Mouse (Mus musculus) heart, adult 2 months (tissue): ENCODE data around the gene Gm42372. TPM values are rescaled to one million over a fixed set of nuclear protein-coding genes. Genes with fewer than 3 reads are reported as not detected.
"Not testable (repeated sequence)": the region's sequence is repeated elsewhere in the genome, so short reads cannot be mapped to it uniquely, and the experiment has no call there.

Source experiments
- DNase-seq, 2 experiments: peaks; one replicate each; pipeline ENCODE4 v3.0.0; 2021
- H3K27ac ChIP-seq: fragments of 200-600 bp; 2 replicates; pipeline ENCODE4 v1.8.1; 2022
- H3K27me3 ChIP-seq: fragments of 200-500 bp; 2 replicates; pipeline ENCODE4 v1.6.1; 2012; ENCODE audit warnings: mild to moderate bottlenecking, low read length, inconsistent platforms, mixed read lengths; ENCODE audit not compliant: control insufficient read depth, insufficient read depth
- H3K36me3 ChIP-seq: fragments of 200-500 bp; 2 replicates; pipeline ENCODE4 v1.6.1; 2012; ENCODE audit warnings: low read length, inconsistent platforms; ENCODE audit not compliant: control insufficient read depth, insufficient read depth
- H3K4me1 ChIP-seq: fragments of 200-500 bp; 2 replicates; pipeline ENCODE4 v1.6.1; 2011; ENCODE audit warnings: low read length; ENCODE audit not compliant: control insufficient read depth, insufficient read depth
- H3K4me3 ChIP-seq: fragments of 200-600 bp; 2 replicates; pipeline ENCODE4 v1.8.1; 2022
- H3K79me2 ChIP-seq: fragments of 200-500 bp; replicated peaks from 2 replicates; pipeline ENCODE4 v1.6.1; 2012; ENCODE audit warnings: mild to moderate bottlenecking, inconsistent platforms, low read length, moderate library complexity, mixed read lengths; ENCODE audit not compliant: control insufficient read depth, insufficient read depth
- H3K9ac ChIP-seq: fragments of 200-500 bp; 2 replicates; pipeline ENCODE4 v1.6.1; 2012; ENCODE audit warnings: low read depth, mild to moderate bottlenecking, control low read depth, inconsistent platforms, low read length, mixed read lengths
- CTCF ChIP-seq: fragments of 200-600 bp; IDR thresholded peaks from 2 replicates; pipeline ENCODE4 v1.8.1; 2022; ENCODE audit warnings: antibody characterized with exemption, mild to moderate bottlenecking, moderate library complexity
- EP300 ChIP-seq: fragments of 200-500 bp; IDR thresholded peaks from 2 replicates; pipeline ENCODE4 v1.6.1; 2011; ENCODE audit warnings: low read depth, low read length, control low read depth; ENCODE audit not compliant: insufficient read depth
- POLR2A ChIP-seq: fragments of 200-500 bp; IDR thresholded peaks from 2 replicates; pipeline ENCODE4 v1.6.1; 2011; ENCODE audit warnings: mild to moderate bottlenecking, low read depth, low read length, control low read depth; ENCODE audit not compliant: insufficient read depth
- WGBS: fragments of 180-500 bp; shearing (Covaris S2); methylation state at CpG from one replicate; pipeline ENCODE4 v1.1.7; 2018; 5-methylcytosine and 5-hydroxymethylcytosine counted together
- intact Hi-C: fragments of 180-260 bp; cut with DNase I; formaldehyde crosslinking; loops from one replicate; pipeline ENCODE4 v1.15.1; 2025
- polyA plus RNA-seq: library from polyadenylated mRNA; depleted of rRNA; stranded (reverse); fragments of >200 nt; gene quantifications from 2 replicates; pipeline ENCODE4 v1.2.3, GENCODE M21; 2012
- total RNA-seq, 2 experiments: library from RNA; stranded (reverse); gene quantifications; 2 replicates each; pipeline ENCODE4 v1.2.3; 2021

The Gm42372 gene
- total and polyA plus RNA-seq, 3 experiments = not detected

- TF ChIP-seq CTCF (no peak), EP300 (no peak), POLR2A (no peak)
- peak; percentile 61 to 65 for DNase-seq
- Histone ChIP-seq H3K27me3 (no peaks in the 10 kb centered on the region), H3K79me2 (no peaks in the 10 kb centered on the region), H3K27ac (no peak overlapping the region; the same call in 1 of the 2 replicates), H3K4me1 (peaks cover 3% of the 10 kb centered on the region; the same call in 1 of the 2 replicates), H3K9ac (no peak overlapping the region), H3K36me3 (no peaks in the 10 kb centered on the region), H3K4me3 (no peak overlapping the region)
- intact Hi-C loops = no loop called here
- WGBS = 18% methylated on average over 4 of the region's 4 CpGs
These were observed 34.9 kb upstream of the Gm42372 start for GRCm38 (mm10) chr7:16947959-16948361.

- Histone ChIP-seq H3K36me3 (no peaks in the 10 kb centered on the region), H3K4me1 (peaks cover 3% of the 10 kb centered on the region; the same call in 1 of the 2 replicates), H3K79me2 (no peaks in the 10 kb centered on the region), H3K4me3 (no peak overlapping the region), H3K9ac (no peak overlapping the region), H3K27me3 (no peaks in the 10 kb centered on the region), H3K27ac (no peak overlapping the region)
- TF ChIP-seq POLR2A (no peak), CTCF (no peak)
- WGBS = 90% methylated on average over 8 of the region's 8 CpGs
- intact Hi-C loops = no loop called here
- no peak for DNase-seq
These were observed 33.9 kb upstream of the Gm42372 start for GRCm38 (mm10) chr7:16948923-16949458.

GRCm38 (mm10) chr7:16949908-16950841 is 32.7 kb upstream of the Gm42372 start:
- Histone ChIP-seq H3K9ac (no peak overlapping the region), H3K27ac (no peak overlapping the region), H3K4me1 (peaks cover 3% of the 10 kb centered on the region; the same call in 1 of the 2 replicates), H3K4me3 (no peak overlapping the region), H3K36me3 (no peaks in the 10 kb centered on the region), H3K27me3 (no peaks in the 10 kb centered on the region), H3K79me2 (no peaks in the 10 kb centered on the region)
- WGBS = 12% methylated on average over 29 of the region's 29 CpGs
- TF ChIP-seq CTCF (peak; percentile 89), POLR2A (no peak), EP300 (peak; percentile 55; the same call in 1 of the 2 replicates)
- intact Hi-C loops = loop anchor here (1.0 to 2.0 kb wide), 2 partner anchors 18 to 117 kb away; no protein-coding TSS in a partner anchor
- peak; percentile 75 to 84 for DNase-seq

GRCm38 (mm10) chr7:16950861-16951635 is 31.8 kb upstream of the Gm42372 start:
- 18% methylated on average over 18 of the region's 18 CpGs for WGBS

GRCm38 (mm10) chr7:16953776-16954175 is 29.1 kb upstream of the Gm42372 start:
- H3K27ac ChIP-seq, H3K9ac ChIP-seq, H3K4me1 ChIP-seq, intact Hi-C loops, H3K4me3 ChIP-seq, H3K79me2 ChIP-seq, H3K27me3 ChIP-seq, DNase-seq, H3K36me3 ChIP-seq: not testable (repeated sequence)
- 70% methylated on average over 2 of the region's 2 CpGs for WGBS

More at GRCm38 (mm10) chr7:16950861-16951635, 31.8 kb upstream of the Gm42372 start:
- no peaks in the 10 kb centered on the region for H3K36me3 ChIP-seq
- no peak overlapping the region for H3K4me3 ChIP-seq
- intact Hi-C loops = loop anchor here (1.0 to 2.0 kb wide), 3 partner anchors 19 to 116 kb away; no protein-coding TSS in a partner anchor
- peak; percentile 82 to 84 for DNase-seq
- TF ChIP-seq POLR2A (no peak), EP300 (peak; percentile 81), CTCF (peak; percentile 93)
- no peak overlapping the region for H3K9ac ChIP-seq
- no peak overlapping the region for H3K27ac ChIP-seq
- H3K4me1 ChIP-seq = peaks cover 3% of the 10 kb centered on the region; the same call in 1 of the 2 replicates
- H3K79me2 ChIP-seq = no peaks in the 10 kb centered on the region
- H3K27me3 ChIP-seq = no peaks in the 10 kb centered on the region
